Mouse (Mus musculus): Measurements from ENCODE around the gene Mtr. TPM values are rescaled to one million over a fixed set of nuclear protein-coding genes. Genes with fewer than 3 reads are reported as not detected.

The Mtr gene
- 10 to 100 TPM; 13.5 to 18.8 TPM for total RNA-seq (2021)

- DNase-seq (ENCODE audit: low spot score in 2 of 2) = peak; percentile 93 to 94
- intact Hi-C loops (cut with DNase I) = no loop called here
Measured at GRCm38 (mm10) chr13:12257391-12258380, at the start of gene Mtr. Gene Mtr, minus strand, starts transcription at chr13:12258113.

- DNase-seq (ENCODE audit: low spot score in 2 of 2) = no peak
- intact Hi-C loops (cut with DNase I) = no loop called here
Measured at GRCm38 (mm10) chr13:12307286-12307685, 49.4 kb upstream of the Mtr start.

- intact Hi-C loops (cut with DNase I) = no loop called here
Measured at GRCm38 (mm10) chr13:12305540-12305939, 47.6 kb upstream of the Mtr start.

GRCm38 (mm10) chr13:12304991-12305390 is 47.1 kb upstream of the Mtr start:
- intact Hi-C loops (cut with DNase I) = no loop called here
- DNase-seq (ENCODE audit: low spot score in 2 of 2) = no peak

More at GRCm38 (mm10) chr13:12305540-12305939, 47.6 kb upstream of the Mtr start:
- no peak for DNase-seq (ENCODE audit: low spot score in 2 of 2)

GRCm38 (mm10) chr13:12297777-12298176 is 39.9 kb upstream of the Mtr start:
- DNase-seq (ENCODE audit: low spot score in 2 of 2) = no peak
- intact Hi-C loops (cut with DNase I) = no loop called here

GRCm38 (mm10) chr13:12296701-12297100 is 38.8 kb upstream of the Mtr start:
- intact Hi-C loops (cut with DNase I) = loop anchor here (1.0 kb wide), 1 partner anchor 90 kb away; no protein-coding TSS in a partner anchor
- peak in 1 of 2 experiments; percentile 25 for DNase-seq (ENCODE audit: low spot score in 2 of 2)

- DNase-seq (ENCODE audit: low spot score in 2 of 2) = no peak
- intact Hi-C loops (cut with DNase I) = no loop called here
Measured at GRCm38 (mm10) chr13:12293810-12294209, 35.9 kb upstream of the Mtr start.

GRCm38 (mm10) chr13:12290700-12291099 is 32.8 kb upstream of the Mtr start:
- no peak for DNase-seq (ENCODE audit: low spot score in 2 of 2)
- intact Hi-C loops (cut with DNase I) = no loop called here

GRCm38 (mm10) chr13:12284528-12284927 is 26.6 kb upstream of the Mtr start:
- intact Hi-C loops (cut with DNase I) = no loop called here
- no peak for DNase-seq (ENCODE audit: low spot score in 2 of 2)

GRCm38 (mm10) chr13:12283826-12284225 is 25.9 kb upstream of the Mtr start:
- intact Hi-C loops (cut with DNase I) = no loop called here
- DNase-seq (ENCODE audit: low spot score in 2 of 2) = no peak

- intact Hi-C loops (cut with DNase I) = no loop called here
Measured at GRCm38 (mm10) chr13:12274721-12275120, 16.8 kb upstream of the Mtr start.

GRCm38 (mm10) chr13:12274220-12274619 is 16.3 kb upstream of the Mtr start:
- no peak for DNase-seq (ENCODE audit: low spot score in 2 of 2)
- intact Hi-C loops (cut with DNase I) = no loop called here

More at GRCm38 (mm10) chr13:12274721-12275120, 16.8 kb upstream of the Mtr start:
- no peak for DNase-seq (ENCODE audit: low spot score in 2 of 2)

- DNase-seq (ENCODE audit: low spot score in 2 of 2) = peak; percentile 16 to 31
- intact Hi-C loops (cut with DNase I) = no loop called here
Measured at GRCm38 (mm10) chr13:12272953-12273352, 15.0 kb upstream of the Mtr start.

- DNase-seq (ENCODE audit: low spot score in 2 of 2) = no peak
- intact Hi-C loops (cut with DNase I) = loop anchor here (10.0 kb wide), 1 partner anchor 503 kb away; no protein-coding TSS in a partner anchor
Measured at GRCm38 (mm10) chr13:12267971-12268370, 10.1 kb upstream of the Mtr start.

- DNase-seq (ENCODE audit: low spot score in 2 of 2) = no peak
- intact Hi-C loops (cut with DNase I) = loop anchor here (10.0 kb wide), 1 partner anchor 502 kb away; no protein-coding TSS in a partner anchor
Measured at GRCm38 (mm10) chr13:12267097-12267496, 9.2 kb upstream of the Mtr start.

GRCm38 (mm10) chr13:12263996-12264395 is 6.1 kb upstream of the Mtr start:
- no peak for DNase-seq (ENCODE audit: low spot score in 2 of 2)
- intact Hi-C loops (cut with DNase I) = loop anchor here (10.0 kb wide), 1 partner anchor 499 kb away; no protein-coding TSS in a partner anchor

GRCm38 (mm10) chr13:12261505-12261904 is 3.6 kb upstream of the Mtr start:
- intact Hi-C loops (cut with DNase I) = loop anchor here (10.0 kb wide), 1 partner anchor 497 kb away; no protein-coding TSS in a partner anchor
- no peak for DNase-seq (ENCODE audit: low spot score in 2 of 2)

- intact Hi-C loops (cut with DNase I) = no loop called here
- no peak for DNase-seq (ENCODE audit: low spot score in 2 of 2)
Measured at GRCm38 (mm10) chr13:12256871-12257390, 982 bp downstream of the Mtr start.

GRCm38 (mm10) chr13:12255911-12256705 is 1.8 kb downstream of the Mtr start:
- DNase-seq (ENCODE audit: low spot score in 2 of 2) = no peak
- intact Hi-C loops (cut with DNase I) = no loop called here

GRCm38 (mm10) chr13:12250496-12250895 is 7.4 kb downstream of the Mtr start:
- no peak for DNase-seq (ENCODE audit: low spot score in 2 of 2)
- intact Hi-C loops (cut with DNase I) = no loop called here
